Mouse (Mus musculus) lung, adult 10 weeks (tissue): Measurements from ENCODE around the gene Slc30a3. TPM values are rescaled to one million over a fixed set of nuclear protein-coding genes. Genes with fewer than 3 reads are reported as not detected.

Source experiments
- polyA plus RNA-seq: library from polyadenylated mRNA; stranded (reverse); fragments of 350-450 nt; fragmentation: Illumina TruSeq; extraction: RNeasy Lipid Tissue Mini Kit (QIAGEN cat#74804); gene quantifications from one replicate; pipeline ENCODE4 v1.2.3, GENCODE M21; 2014; ENCODE audit warnings: low read depth, low replicate concordance; ENCODE audit not compliant: insufficient read depth

The Slc30a3 gene
- polyA plus RNA-seq, result not detected

GRCm38 (mm10) chr5:31108000-31108490 is at the start of gene Slc30a3:
Gene Slc30a3, minus strand, starts transcription at chr5:31108237.

GRCm38 (mm10) chr5:31154152-31154553 is 46.1 kb upstream of the Slc30a3 start, which contains the start of gene Mpv17:
Gene Mpv17, minus strand, starts transcription at chr5:31154251.

GRCm38 (mm10) chr5:31138241-31138967 is 30.4 kb upstream of the Slc30a3 start, which contains the start of gene Ucn:
Gene Ucn, minus strand, starts transcription at chr5:31138829.

GRCm38 (mm10) chr5:31116354-31116753 is 8.3 kb upstream of the Slc30a3 start, which contains the start of gene Trim54:
Gene Trim54, plus strand, starts transcription at chr5:31116712.

GRCm38 (mm10) chr5:31105814-31106335 is 2.2 kb downstream of the Slc30a3 start, which contains the start of gene Dnajc5g:
Gene Dnajc5g, plus strand, starts transcription at chr5:31106285.

GRCm38 (mm10) chr5:31054261-31055215 is 53.5 kb downstream of the Slc30a3 start, which contains the start of gene Cad:
Gene Cad, plus strand, starts transcription at chr5:31054780.

GRCm38 (mm10) chr5:31048763-31049641 is 59.0 kb downstream of the Slc30a3 start, which contains the start of gene Slc5a6:
Gene Slc5a6, minus strand, starts transcription at chr5:31048924.

GRCm38 (mm10) chr5:31047848-31048762 is 59.9 kb downstream of the Slc30a3 start, which contains the start of gene Atraid:
Gene Atraid, plus strand, starts transcription at chr5:31048312.

Other genes starting within 250 kb of the Slc30a3 start
- 28.4 TPM for gene Tmem214, start 240.2 kb downstream of the Slc30a3 start, polyA plus RNA-seq
- gene Agbl5, start 219.5 kb downstream of the Slc30a3 start, polyA plus RNA-seq, result 4.4 TPM
- 298 TPM for gene Ost4, start 200.4 kb downstream of the Slc30a3 start, polyA plus RNA-seq
- gene Emilin1, start 194.8 kb downstream of the Slc30a3 start, polyA plus RNA-seq, result 47.6 TPM
- 53.4 TPM for gene Khk, start 186.8 kb downstream of the Slc30a3 start, polyA plus RNA-seq
- gene Cgref1, start 162.6 kb downstream of the Slc30a3 start, polyA plus RNA-seq, result 0.60 TPM
- gene Preb, start 147.9 kb downstream of the Slc30a3 start, polyA plus RNA-seq, result 81.0 TPM
- 1.2 TPM for gene Tcf23, start 139.6 kb downstream of the Slc30a3 start, polyA plus RNA-seq
- 135 TPM for gene Atraid, start 59.9 kb downstream of the Slc30a3 start, polyA plus RNA-seq
- gene Slc5a6, start 59.3 kb downstream of the Slc30a3 start, polyA plus RNA-seq, result 4.2 TPM
- 5.8 TPM for gene Cad, start 53.5 kb downstream of the Slc30a3 start, polyA plus RNA-seq
- not detected for gene Dnajc5g, start 2.0 kb downstream of the Slc30a3 start, polyA plus RNA-seq
- gene Trim54, start 8.5 kb upstream of the Slc30a3 start, polyA plus RNA-seq, result 3.1 TPM
- gene Ucn, start 30.6 kb upstream of the Slc30a3 start, polyA plus RNA-seq, result not detected
- 41.2 TPM for gene Mpv17, start 46.0 kb upstream of the Slc30a3 start, polyA plus RNA-seq
- 0.18 TPM for gene Gm29609, start 71.7 kb upstream of the Slc30a3 start, polyA plus RNA-seq
- gene Gtf3c2, start 71.9 kb upstream of the Slc30a3 start, polyA plus RNA-seq, result 14.1 TPM
- gene Snx17, start 85.0 kb upstream of the Slc30a3 start, polyA plus RNA-seq, result 69.2 TPM
- gene Eif2b4, start 85.2 kb upstream of the Slc30a3 start, polyA plus RNA-seq, result 24.8 TPM
- 12.8 TPM for gene Zfp513, start 94.1 kb upstream of the Slc30a3 start, polyA plus RNA-seq
- 39.6 TPM for gene Ppm1g, start 112.5 kb upstream of the Slc30a3 start, polyA plus RNA-seq
- gene Nrbp1, start 132.6 kb upstream of the Slc30a3 start, polyA plus RNA-seq, result 61.9 TPM
- not detected for gene Gm9970, start 133.0 kb upstream of the Slc30a3 start, polyA plus RNA-seq
- 30.6 TPM for gene Krtcap3, start 143.5 kb upstream of the Slc30a3 start, polyA plus RNA-seq
- gene Ift172, start 182.9 kb upstream of the Slc30a3 start, polyA plus RNA-seq, result 26.8 TPM
- gene Fndc4, start 187.8 kb upstream of the Slc30a3 start, polyA plus RNA-seq, result 6.1 TPM
- not detected for gene Gckr, start 189.2 kb upstream of the Slc30a3 start, polyA plus RNA-seq